Mouse (Mus musculus) intestine, embryonic 15.5 days (tissue): ENCODE data around the gene Itprip. TPM values are rescaled to one million over a fixed set of nuclear protein-coding genes. Genes with fewer than 3 reads are reported as not detected.

Source experiments
- ATAC-seq: fragments of 200-750 bp; cut with Nextera tagmentation; 2 replicates; pipeline ENCODE4 v1.8.0; 2017; ENCODE audit warnings: moderate TSS enrichment, moderate library complexity
- H3K27ac ChIP-seq: fragments of 300-500 bp; sonication (generic); 2 replicates; pipeline ENCODE4 v1.5.1; 2015; ENCODE audit warnings: mild to moderate bottlenecking, inconsistent platforms
- H3K27me3 ChIP-seq: fragments of 300-500 bp; sonication (generic); replicated peaks from 2 replicates; pipeline ENCODE4 v1.6.1; 2015; ENCODE audit warnings: inconsistent platforms
- H3K36me3 ChIP-seq: fragments of 300-500 bp; sonication (generic); 2 replicates; pipeline ENCODE4 v1.6.1; 2015; ENCODE audit warnings: inconsistent platforms
- H3K4me1 ChIP-seq: fragments of 300-500 bp; sonication (generic); replicated peaks from 2 replicates; pipeline ENCODE4 v1.6.1; 2015; ENCODE audit warnings: inconsistent platforms
- H3K4me2 ChIP-seq: fragments of 300-500 bp; sonication (generic); replicated peaks from 2 replicates; pipeline ENCODE4 v1.6.1; 2015; ENCODE audit warnings: mild to moderate bottlenecking, inconsistent platforms
- H3K4me3 ChIP-seq: fragments of 300-500 bp; sonication (generic); replicated peaks from 2 replicates; pipeline ENCODE4 v1.5.1; 2015; ENCODE audit warnings: inconsistent platforms
- H3K9ac ChIP-seq: fragments of 300-500 bp; sonication (generic); 2 replicates; pipeline ENCODE4 v1.6.1; 2015; ENCODE audit warnings: inconsistent platforms
- H3K9me3 ChIP-seq: fragments of 300-500 bp; sonication (generic); 2 replicates; pipeline ENCODE4 v1.6.1; 2016; ENCODE audit warnings: inconsistent platforms
- WGBS: fragments of 180-500 bp; shearing (Covaris S2); methylation state at CpG from one replicate; pipeline ENCODE4 v1.1.7; 2015; 5-methylcytosine and 5-hydroxymethylcytosine counted together
- polyA plus RNA-seq: library from polyadenylated mRNA; unstranded; fragments of >200 nt; fragmentation: Nextera tagmentation; extraction: Ambion mirVana; gene quantifications from 2 replicates; pipeline ENCODE4 v1.2.1, GENCODE M21; 2015

Itprip gene
- 9.8 and 10.7 TPM in 2 replicates for polyA plus RNA-seq

GRCm38 (mm10) chr19:47919126-47919965 lies at the start of gene Itprip, which contains the start of gene Cfap43:
Gene Itprip, minus strand, starts transcription at chr19:47919299.
Gene Cfap43, minus strand, starts transcription at chr19:47919287.
- under 1% methylated on average over 48 of the region's 48 CpGs for WGBS
- H3K9ac ChIP-seq = peak within 1 kb of the TSS; percentile 81

GRCm38 (mm10) chr19:47958181-47958580 lies 39.1 kb upstream of the Itprip start:
- Histone ChIP-seq H3K4me3 (no peak overlapping the region), H3K27ac (no peak overlapping the region), H3K9me3 (no peaks in the 10 kb centered on the region), H3K27me3 (no peaks in the 10 kb centered on the region), H3K4me1 (no peaks in the 10 kb centered on the region), H3K4me2 (no peak overlapping the region), H3K36me3 (no peaks in the 10 kb centered on the region), H3K9ac (no peak overlapping the region)
- no peak for ATAC-seq
- 75% methylated on average over 13 of the region's 13 CpGs for WGBS

More at GRCm38 (mm10) chr19:47919126-47919965, at the start of gene Itprip, which contains the start of gene Cfap43:
- H3K4me1 ChIP-seq = peaks cover 19% of the 10 kb centered on the region
- H3K27me3 ChIP-seq = no peaks in the 10 kb centered on the region
- H3K36me3 ChIP-seq = no peaks in the 10 kb centered on the region
- ATAC-seq = peak; percentile 95
- no peaks in the 10 kb centered on the region for H3K9me3 ChIP-seq
- peak within 1 kb of the TSS; percentile 83 for H3K4me3 ChIP-seq
- H3K27ac ChIP-seq = peak within 1 kb of the TSS; percentile 96
- H3K4me2 ChIP-seq = peak within 1 kb of the TSS; percentile 76

GRCm38 (mm10) chr19:47953169-47953568 lies 34.1 kb upstream of the Itprip start:
- H3K4me3 ChIP-seq = no peak overlapping the region
- H3K36me3 ChIP-seq = no peaks in the 10 kb centered on the region
- H3K27me3 ChIP-seq = no peaks in the 10 kb centered on the region
- no peak overlapping the region for H3K27ac ChIP-seq
- H3K4me1 ChIP-seq = no peaks in the 10 kb centered on the region
- no peaks in the 10 kb centered on the region for H3K9me3 ChIP-seq
- WGBS = 85% methylated on average over 9 of the region's 9 CpGs
- no peak overlapping the region for H3K4me2 ChIP-seq
- no peak overlapping the region for H3K9ac ChIP-seq
- no peak for ATAC-seq

GRCm38 (mm10) chr19:47950946-47951345 lies 31.8 kb upstream of the Itprip start:
- ATAC-seq = no peak
- Histone ChIP-seq H3K4me2 (no peak overlapping the region), H3K4me1 (no peaks in the 10 kb centered on the region), H3K4me3 (no peak overlapping the region), H3K27ac (no peak overlapping the region), H3K9me3 (no peaks in the 10 kb centered on the region), H3K36me3 (no peaks in the 10 kb centered on the region), H3K9ac (no peak overlapping the region), H3K27me3 (no peaks in the 10 kb centered on the region)
- 87% methylated on average over 7 of the region's 7 CpGs for WGBS

GRCm38 (mm10) chr19:47946821-47947465 lies 27.8 kb upstream of the Itprip start:
- Histone ChIP-seq H3K4me3 (no peak overlapping the region), H3K4me2 (peak overlapping the region; percentile 29), H3K9me3 (no peaks in the 10 kb centered on the region), H3K4me1 (no peaks in the 10 kb centered on the region), H3K27ac (no peak overlapping the region), H3K36me3 (no peaks in the 10 kb centered on the region), H3K9ac (no peak overlapping the region), H3K27me3 (no peaks in the 10 kb centered on the region)
- ATAC-seq = no peak
- WGBS = 55% methylated on average over 23 of the region's 23 CpGs

GRCm38 (mm10) chr19:47939361-47939760 lies 20.3 kb upstream of the Itprip start:
- Histone ChIP-seq H3K4me1 (0 out of 2 replicates have a peak, but pooled peaks cover 6% of the 10 kb centered on the region), H3K27ac (no peak overlapping the region), H3K36me3 (no peaks in the 10 kb centered on the region), H3K4me3 (no peak overlapping the region), H3K9ac (no peak overlapping the region), H3K4me2 (no peak overlapping the region), H3K9me3 (no peaks in the 10 kb centered on the region), H3K27me3 (peaks cover 6% of the 10 kb centered on the region; the same call in 1 of the 2 replicates)
- WGBS = 70% methylated on average over 6 of the region's 6 CpGs
- no peak for ATAC-seq

GRCm38 (mm10) chr19:47937443-47938406 lies 18.6 kb upstream of the Itprip start, which contains the start of gene Cfap58:
Gene Cfap58, plus strand, starts transcription at chr19:47937675.
- Histone ChIP-seq H3K4me1 (0 out of 2 replicates have a peak, but pooled peaks cover 6% of the 10 kb centered on the region), H3K9ac (0 out of 2 replicates have a peak within 1 kb of the TSS, but pooled peaks have one; percentile 20), H3K9me3 (no peaks in the 10 kb centered on the region), H3K36me3 (no peaks in the 10 kb centered on the region), H3K27me3 (peaks cover 6% of the 10 kb centered on the region; the same call in 1 of the 2 replicates), H3K4me2 (peak within 1 kb of the TSS; percentile 79), H3K4me3 (peak within 1 kb of the TSS; percentile 33), H3K27ac (no peak within 1 kb of the TSS)
- WGBS = 8% methylated on average over 41 of the region's 41 CpGs
- peak; percentile 81 for ATAC-seq

GRCm38 (mm10) chr19:47936938-47937337 lies 17.8 kb upstream of the Itprip start:
- H3K4me2 ChIP-seq = peak overlapping the region; percentile 79
- peaks cover 6% of the 10 kb centered on the region; the same call in 1 of the 2 replicates for H3K27me3 ChIP-seq
- WGBS = 67% methylated on average over 9 of the region's 9 CpGs
- H3K9me3 ChIP-seq = no peaks in the 10 kb centered on the region
- no peak overlapping the region for H3K9ac ChIP-seq
- no peaks in the 10 kb centered on the region for H3K36me3 ChIP-seq
- no peak overlapping the region for H3K27ac ChIP-seq
- ATAC-seq = no peak
- H3K4me3 ChIP-seq = no peak overlapping the region; the same call in 1 of the 2 replicates
- peaks cover 7% of the 10 kb centered on the region; the same call in 1 of the 2 replicates for H3K4me1 ChIP-seq

GRCm38 (mm10) chr19:47936490-47936889 lies 17.4 kb upstream of the Itprip start:
- ATAC-seq = no peak
- WGBS = 83% methylated on average over 11 of the region's 11 CpGs
- no peaks in the 10 kb centered on the region for H3K36me3 ChIP-seq

GRCm38 (mm10) chr19:47935530-47935929 lies 16.4 kb upstream of the Itprip start:
- no peak for ATAC-seq
- Histone ChIP-seq H3K27me3 (peaks cover 6% of the 10 kb centered on the region; the same call in 1 of the 2 replicates), H3K36me3 (no peaks in the 10 kb centered on the region), H3K4me3 (no peak overlapping the region), H3K4me1 (peaks cover 12% of the 10 kb centered on the region; the same call in 1 of the 2 replicates), H3K9me3 (no peaks in the 10 kb centered on the region), H3K9ac (no peak overlapping the region), H3K4me2 (no peak overlapping the region), H3K27ac (no peak overlapping the region)
- WGBS = 78% methylated on average over 6 of the region's 6 CpGs

More at GRCm38 (mm10) chr19:47936490-47936889, 17.4 kb upstream of the Itprip start:
- Histone ChIP-seq H3K27ac (no peak overlapping the region), H3K4me1 (peaks cover 9% of the 10 kb centered on the region; the same call in 1 of the 2 replicates), H3K4me2 (no peak overlapping the region), H3K4me3 (no peak overlapping the region), H3K9ac (no peak overlapping the region), H3K9me3 (no peaks in the 10 kb centered on the region), H3K27me3 (peaks cover 6% of the 10 kb centered on the region; the same call in 1 of the 2 replicates)

- Histone ChIP-seq H3K36me3 (no peaks in the 10 kb centered on the region), H3K4me1 (peaks cover 12% of the 10 kb centered on the region; the same call in 1 of the 2 replicates), H3K9me3 (no peaks in the 10 kb centered on the region), H3K4me2 (no peak overlapping the region), H3K9ac (no peak overlapping the region), H3K4me3 (no peak overlapping the region), H3K27me3 (0 out of 2 replicates have a peak, but pooled peaks cover 3% of the 10 kb centered on the region), H3K27ac (no peak overlapping the region)
- 66% methylated on average over 16 of the region's 16 CpGs for WGBS
- ATAC-seq = 0 out of 2 replicates have a peak, but pooled peaks have one; percentile 21
Observed at GRCm38 (mm10) chr19:47934636-47935238, 15.6 kb upstream of the Itprip start.
